Mouse (Mus musculus) testis, adult 2 months (tissue): ENCODE data around the gene Hoxb1. TPM values are rescaled to one million over a fixed set of nuclear protein-coding genes. Genes with fewer than 3 reads are reported as not detected.

Source experiments
- H3K27ac ChIP-seq: fragments of 200-500 bp; 2 replicates; pipeline ENCODE4 v1.5.1; 2012; ENCODE audit warnings: low read depth, low read length; ENCODE audit not compliant: control insufficient read depth, insufficient read depth
- H3K27me3 ChIP-seq: fragments of 200-500 bp; 2 replicates; pipeline ENCODE4 v1.6.1; 2012; ENCODE audit warnings: mild to moderate bottlenecking, low read length, moderate library complexity; ENCODE audit not compliant: control insufficient read depth, insufficient read depth
- H3K36me3 ChIP-seq: fragments of 200-500 bp; 2 replicates; pipeline ENCODE4 v1.6.1; 2012; ENCODE audit warnings: mild to moderate bottlenecking, low read length; ENCODE audit not compliant: control insufficient read depth, insufficient read depth
- H3K4me1 ChIP-seq: fragments of 200-500 bp; 2 replicates; pipeline ENCODE4 v1.6.1; 2012; ENCODE audit warnings: low read length; ENCODE audit not compliant: control insufficient read depth, insufficient read depth
- H3K4me3 ChIP-seq: fragments of 200-500 bp; 2 replicates; pipeline ENCODE4 v1.5.1; 2012; ENCODE audit warnings: low read depth, mild to moderate bottlenecking, low read length, moderate library complexity, mixed read lengths; ENCODE audit not compliant: control insufficient read depth
- CTCF ChIP-seq: fragments of 200-500 bp; IDR thresholded peaks from 2 replicates; pipeline ENCODE4 v1.5.1; 2012; ENCODE audit warnings: low read depth, mild to moderate bottlenecking, inconsistent platforms, low read length, moderate library complexity; ENCODE audit not compliant: control insufficient read depth, insufficient read depth, insufficient replicate concordance
- POLR2A ChIP-seq: fragments of 200-500 bp; IDR thresholded peaks from 2 replicates; pipeline ENCODE4 v1.6.1; 2012; ENCODE audit warnings: low read depth, mild to moderate bottlenecking, inconsistent platforms, low read length, moderate library complexity; ENCODE audit not compliant: control insufficient read depth
- polyA plus RNA-seq: library from polyadenylated mRNA; depleted of rRNA; stranded (reverse); fragments of >200 nt; gene quantifications from 2 replicates; pipeline ENCODE4 v1.2.3, GENCODE M21; 2012

Gene Hoxb1
- polyA plus RNA-seq, 1 experiment = not detected

DNA sequence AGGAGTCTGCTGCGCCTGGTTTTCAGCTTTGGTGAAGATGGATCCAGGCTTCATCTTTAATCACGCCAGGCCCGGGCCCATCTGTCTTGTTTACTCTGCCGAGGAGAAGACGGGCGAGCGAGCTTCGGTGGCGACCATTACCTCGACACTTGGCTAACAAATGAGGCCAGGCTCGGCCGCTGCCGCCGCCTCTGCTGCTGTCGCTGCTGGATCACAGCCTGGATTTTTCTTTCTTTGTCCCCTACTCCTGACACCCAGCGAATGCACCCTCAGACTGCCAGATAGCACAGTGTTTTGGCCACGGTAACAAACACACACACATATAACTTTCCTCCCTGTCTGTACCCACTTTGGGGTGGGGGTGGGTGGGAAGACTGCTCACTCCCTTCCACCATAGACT, 44.9 kb upstream of the Hoxb1 start:
- TF ChIP-seq CTCF (no peak), POLR2A (no peak)

DNA sequence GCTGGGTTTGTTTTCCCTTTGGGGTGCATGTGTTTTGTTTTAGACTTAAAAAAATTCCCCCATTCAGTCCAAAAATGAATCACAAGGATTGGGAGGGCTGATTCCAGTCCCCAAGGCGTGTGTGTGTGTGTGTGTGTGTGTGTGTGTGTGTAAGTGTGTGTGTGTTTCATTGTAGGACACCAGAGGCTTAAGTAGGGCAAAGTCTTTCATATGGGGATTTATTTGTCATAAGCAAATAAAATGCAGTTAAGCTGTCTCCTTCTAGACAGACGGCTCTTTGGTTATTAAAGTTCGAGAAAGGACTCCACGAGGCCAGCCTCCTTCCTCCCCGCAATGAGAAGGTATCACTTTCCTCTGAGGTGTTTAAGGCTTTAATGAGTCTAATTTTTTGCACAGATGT, 43.7 kb upstream of the Hoxb1 start:
- no peak for TF ChIP-seq POLR2A
- TF ChIP-seq CTCF = no peak
- Histone ChIP-seq H3K36me3 (no peaks in the 10 kb centered on the region), H3K27me3 (peaks cover 8% of the 10 kb centered on the region), H3K4me3 (no peak overlapping the region), H3K4me1 (peaks cover 10% of the 10 kb centered on the region), H3K27ac (no peak overlapping the region)

More for the DNA sequence above, 44.9 kb upstream of the Hoxb1 start:
- H3K36me3 ChIP-seq = no peaks in the 10 kb centered on the region
- H3K4me3 ChIP-seq = no peak overlapping the region
- H3K27me3 ChIP-seq = peaks cover 5% of the 10 kb centered on the region
- no peak overlapping the region for H3K27ac ChIP-seq
- H3K4me1 ChIP-seq = peaks cover 7% of the 10 kb centered on the region

DNA sequence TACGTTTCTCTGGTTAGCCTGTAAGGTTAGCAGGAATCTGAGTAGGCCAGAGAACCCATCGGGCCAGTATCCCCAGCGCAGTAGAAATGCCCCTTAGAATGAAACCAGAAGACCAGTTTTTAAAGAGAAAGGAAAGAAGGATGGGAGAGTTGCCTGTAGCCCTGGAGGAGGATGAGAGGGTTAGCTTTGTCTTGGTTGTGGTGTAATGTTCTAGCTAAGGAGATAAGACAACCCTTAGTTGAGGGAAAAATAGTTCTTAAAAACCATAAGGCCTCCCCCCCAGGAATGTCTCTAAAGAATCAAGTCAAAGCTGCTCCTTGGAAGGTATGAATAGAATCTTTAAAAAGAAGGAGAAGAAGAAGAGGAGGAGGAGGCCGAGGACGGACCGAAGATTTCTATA, 42.8 kb upstream of the Hoxb1 start:
- no peak for TF ChIP-seq CTCF
- no peak for TF ChIP-seq POLR2A
- no peaks in the 10 kb centered on the region for H3K36me3 ChIP-seq
- peaks cover 6% of the 10 kb centered on the region for H3K27me3 ChIP-seq
- peaks cover 10% of the 10 kb centered on the region for H3K4me1 ChIP-seq
- no peak overlapping the region for H3K27ac ChIP-seq
- H3K4me3 ChIP-seq = no peak overlapping the region

DNA sequence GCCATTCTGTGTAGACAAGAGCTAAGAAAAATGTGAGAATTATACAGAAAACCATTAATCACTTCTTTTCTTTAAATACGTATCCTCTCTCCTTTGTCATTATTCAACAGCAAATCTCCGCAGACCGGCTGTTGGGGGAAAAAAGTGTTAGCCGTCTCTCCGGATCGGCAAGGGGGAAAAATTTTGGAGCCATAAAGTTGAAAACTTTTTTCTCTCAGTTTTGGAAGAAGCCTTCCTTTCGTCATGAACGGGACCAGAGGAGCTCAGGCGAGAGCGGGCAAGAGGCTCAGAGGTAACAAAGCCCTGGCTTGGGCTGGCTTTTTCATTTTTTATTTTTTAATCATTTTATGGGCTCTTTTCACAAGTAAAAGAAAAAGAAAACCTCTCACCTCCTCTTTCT, 42.4 kb upstream of the Hoxb1 start, which contains the start of gene Hoxb3:
TSS of gene Hoxb3 (plus strand) at position 173 of the 400 bp plus-strand sequence.
- Histone ChIP-seq H3K27ac (no peak within 1 kb of the TSS), H3K27me3 (peaks cover 6% of the 10 kb centered on the region), H3K4me1 (peaks cover 10% of the 10 kb centered on the region), H3K4me3 (no peak within 1 kb of the TSS), H3K36me3 (no peaks in the 10 kb centered on the region)
- TF ChIP-seq POLR2A (no peak), CTCF (no peak)

DNA sequence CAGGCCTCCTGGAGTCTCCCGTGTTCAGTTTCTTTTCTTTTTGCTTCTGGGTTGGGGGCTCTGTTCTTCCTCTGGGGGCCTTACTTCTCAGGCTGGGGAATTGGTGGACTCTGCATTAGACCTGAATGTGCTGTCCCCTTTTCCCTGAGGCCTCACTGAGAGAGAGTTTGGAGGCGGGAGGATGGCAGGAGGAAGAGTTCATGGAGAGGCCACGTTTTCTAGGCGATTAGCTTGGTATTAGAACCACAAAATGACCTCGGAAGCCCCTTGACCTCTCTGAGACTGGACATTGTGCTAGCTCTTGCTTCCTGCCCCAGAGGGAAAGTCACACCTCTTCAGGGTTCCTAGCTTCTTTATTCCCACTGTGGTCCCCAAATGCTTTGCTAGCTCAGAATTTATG, 41.4 kb upstream of the Hoxb1 start:
- Histone ChIP-seq H3K36me3 (no peaks in the 10 kb centered on the region), H3K27ac (no peak overlapping the region), H3K4me1 (peaks cover 7% of the 10 kb centered on the region), H3K27me3 (peaks cover 6% of the 10 kb centered on the region), H3K4me3 (no peak overlapping the region)
- TF ChIP-seq CTCF (no peak), POLR2A (no peak)

DNA sequence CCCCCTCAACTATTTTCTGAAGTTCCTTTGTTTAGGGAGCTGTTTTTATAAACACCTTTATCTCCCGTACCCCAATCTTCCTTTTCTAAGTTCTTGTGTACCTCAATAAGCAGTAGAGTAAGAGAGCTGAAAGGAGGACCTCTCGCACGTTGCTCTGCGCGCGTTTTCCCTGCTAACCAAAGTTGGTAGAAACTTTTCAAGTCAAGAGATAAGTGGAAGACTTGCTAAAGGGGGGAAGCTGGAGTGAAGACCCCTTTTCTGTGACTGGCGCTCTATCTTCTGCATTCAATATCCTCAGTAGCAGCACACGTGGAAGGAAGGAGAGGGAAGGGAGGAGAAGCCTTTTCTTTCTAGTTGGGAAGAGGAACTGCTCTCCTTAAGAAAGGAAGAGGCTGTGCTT, 40.6 kb upstream of the Hoxb1 start:
- Histone ChIP-seq H3K36me3 (no peaks in the 10 kb centered on the region), H3K27me3 (peaks cover 6% of the 10 kb centered on the region), H3K4me3 (no peak overlapping the region), H3K4me1 (peaks cover 4% of the 10 kb centered on the region), H3K27ac (no peak overlapping the region)
- no peak for TF ChIP-seq POLR2A
- TF ChIP-seq CTCF = no peak

DNA sequence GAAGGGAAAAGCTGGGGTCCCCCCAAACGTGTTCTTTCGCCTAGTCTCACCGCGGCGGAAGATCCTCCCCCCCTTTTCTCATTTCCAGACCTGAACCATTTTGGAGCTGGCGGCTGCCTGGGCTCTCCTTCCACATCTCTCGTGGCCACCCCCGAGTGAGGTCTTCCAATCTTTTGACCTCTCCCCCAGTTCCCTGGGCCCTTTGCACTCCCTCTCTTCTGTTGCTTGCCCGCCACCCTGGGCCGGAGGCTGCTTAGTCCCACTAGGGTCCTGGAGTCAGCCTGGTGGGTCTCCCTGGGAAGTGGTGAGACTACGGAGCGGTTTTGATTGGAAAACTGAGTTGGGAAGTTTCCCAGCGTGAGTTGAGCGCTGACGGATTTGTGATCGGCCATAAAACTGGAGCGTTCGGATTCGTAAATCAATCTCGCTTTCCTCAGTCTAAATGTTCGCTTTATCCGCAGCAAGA, 39.8 kb upstream of the Hoxb1 start:
- no peak overlapping the region for H3K27ac ChIP-seq
- no peak for TF ChIP-seq CTCF
- no peak for TF ChIP-seq POLR2A
- peaks cover 3% of the 10 kb centered on the region; the same call in 1 of the 2 replicates for H3K4me1 ChIP-seq
- H3K27me3 ChIP-seq = peaks cover 5% of the 10 kb centered on the region
- H3K4me3 ChIP-seq = no peak overlapping the region
- no peaks in the 10 kb centered on the region for H3K36me3 ChIP-seq

DNA sequence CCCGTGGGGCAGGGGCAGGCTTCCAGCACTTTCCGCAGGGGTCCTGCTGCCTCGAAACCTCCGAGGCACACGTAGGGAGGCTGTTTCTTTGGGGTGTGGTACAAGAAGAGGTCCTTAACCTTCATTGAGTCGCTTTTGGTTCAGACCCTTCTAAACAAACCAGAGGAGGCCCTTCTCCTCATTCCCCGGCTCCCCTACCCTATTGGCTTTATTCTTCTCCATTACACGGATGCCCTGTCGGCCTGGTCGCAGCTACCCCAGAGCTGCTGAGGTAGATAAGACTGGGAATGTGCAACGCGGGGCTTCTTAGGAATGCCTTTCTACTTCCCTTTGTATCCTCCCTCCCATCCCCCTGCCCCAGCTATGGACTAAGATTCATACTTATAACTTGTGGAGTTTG, 38.8 kb upstream of the Hoxb1 start:
- H3K4me3 ChIP-seq = no peak overlapping the region
- H3K27ac ChIP-seq = no peak overlapping the region
- peaks cover 3% of the 10 kb centered on the region; the same call in 1 of the 2 replicates for H3K4me1 ChIP-seq
- H3K27me3 ChIP-seq = peaks cover 2% of the 10 kb centered on the region
- TF ChIP-seq POLR2A (no peak), CTCF (no peak)
- H3K36me3 ChIP-seq = no peaks in the 10 kb centered on the region
